Mouse (Mus musculus) liver, embryonic 18 days (tissue): Measurements from ENCODE around the gene Chchd3. TPM values are rescaled to one million over a fixed set of nuclear protein-coding genes. Genes with fewer than 3 reads are reported as not detected.

Source experiments
- polyA plus RNA-seq: library from polyadenylated mRNA; depleted of rRNA; stranded (reverse); fragments of >200 nt; gene quantifications from 2 replicates; pipeline ENCODE4 v1.2.3, GENCODE M21; 2012; rRNA removed

Gene Chchd3
- polyA plus RNA-seq: 47.7 and 49.7 TPM in 2 replicates

GRCm38 (mm10) chr6:33059735-33060576, at the start of gene Chchd3:
TSS of gene Chchd3 (minus strand) at chr6:33060260.

Other genes with a start within 250 kb of the Chchd3 start
- gene Exoc4, start 188.8 kb upstream of the Chchd3 start, polyA plus RNA-seq: 3.9 TPM in 2 replicates